Mouse (Mus musculus): ENCODE data around the gene Inf2. TPM values are rescaled to one million over a fixed set of nuclear protein-coding genes. Genes with fewer than 3 reads are reported as not detected.

The Inf2 gene
- total and polyA plus RNA-seq, 3 experiments = 13.9 to 131 (median 36.6) TPM

DNA sequence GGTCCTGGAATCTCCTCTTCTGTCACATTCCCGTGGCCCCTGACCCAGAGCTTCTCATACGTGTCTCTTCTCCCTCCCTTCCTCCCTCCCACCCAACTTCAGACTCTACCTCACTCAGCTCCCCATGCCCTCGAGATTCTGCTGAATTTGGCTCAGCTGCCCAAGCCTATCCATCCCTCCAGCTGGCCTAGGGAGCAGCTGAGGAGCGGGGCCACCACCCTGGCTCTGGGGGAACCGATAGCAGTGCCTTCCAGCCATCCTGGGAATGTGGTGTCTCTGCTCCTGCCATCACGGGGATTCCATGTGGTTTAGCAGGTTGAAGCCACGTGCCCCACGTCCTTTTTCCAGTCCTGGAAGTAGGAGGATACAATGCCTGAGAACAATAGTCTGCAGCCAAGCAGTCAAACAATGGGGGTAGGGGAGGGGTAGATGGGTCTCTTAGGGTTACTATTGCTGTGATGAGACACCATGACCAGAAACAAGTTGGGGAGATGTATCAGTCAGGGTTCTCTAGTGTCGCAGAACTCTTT is 32.0 kb upstream of the Inf2 start:
- Histone ChIP-seq H3K9ac (ENCODE audit: insufficient read depth, low read depth) (no peak overlapping the region), H3K4me1 (ENCODE audit: control insufficient read depth in 1 of 2, insufficient read depth in 2 of 2) (peaks cover 9 to 42% of the 10 kb centered on the region in 2 experiments), H3K27ac (ENCODE audit: insufficient read depth, low read depth) (no peak overlapping the region), H3K79me2 (replicated peaks; ENCODE audit: control insufficient read depth, extremely low read depth, insufficient read depth, poor library complexity, severe bottlenecking) (no peaks in the 10 kb centered on the region), H3K27me3 (replicated peaks) (no peaks in the 10 kb centered on the region), H3K36me3 (replicated peaks in 1 of 2; ENCODE audit: control insufficient read depth in 1 of 2, insufficient read depth in 1 of 2, low read length in 1 of 2) (no peaks in the 10 kb centered on the region), H3K9me3 (replicated peaks; ENCODE audit: low read length) (no peaks in the 10 kb centered on the region), H3K4me2 (ENCODE audit: insufficient read depth, low read depth, poor library complexity, severe bottlenecking) (no peak overlapping the region), H3K4me3 (replicated peaks in 1 of 3; ENCODE audit: low read depth in 2 of 3, low read length in 2 of 3, poor library complexity in 1 of 3) (no peak overlapping the region)
- TF ChIP-seq TCF12 (IDR thresholded peaks at IDR 0.05; ENCODE audit: low read depth, low read length) = no peak
- TF ChIP-seq MAZ (IDR thresholded peaks at IDR 0.05; ENCODE audit: low read depth, low read length) = no peak
- TF ChIP-seq EP300 (IDR thresholded peaks at IDR 0.05; ENCODE audit: low read length) = no peak
- TF ChIP-seq ELF1 (IDR thresholded peaks at IDR 0.05; ENCODE audit: low read depth, low read length) = no peak
- no peak for TF ChIP-seq MXI1 (IDR thresholded peaks at IDR 0.05; ENCODE audit: low read depth, low read length)
- TF ChIP-seq IRF4 (IDR thresholded peaks at IDR 0.05; ENCODE audit: low read depth, low read length) = no peak
- DNase-seq (ENCODE audit: extremely low read depth) = no peak
- dilution Hi-C loops (cut with MboI; ENCODE audit: extremely low pct_ligation_motif_present, extremely low pct_unique_long_range_greater_than_20kb, low sequenced_read_pairs) (no loop called here), in situ Hi-C loops (cut with MboI; ENCODE audit: low pct_ligation_motif_present, low pct_unique_long_range_greater_than_20kb, low sequenced_read_pairs) (loop anchor here (10.0 kb wide), 1 partner anchor 148 kb away; no protein-coding TSS in a partner anchor)

DNA sequence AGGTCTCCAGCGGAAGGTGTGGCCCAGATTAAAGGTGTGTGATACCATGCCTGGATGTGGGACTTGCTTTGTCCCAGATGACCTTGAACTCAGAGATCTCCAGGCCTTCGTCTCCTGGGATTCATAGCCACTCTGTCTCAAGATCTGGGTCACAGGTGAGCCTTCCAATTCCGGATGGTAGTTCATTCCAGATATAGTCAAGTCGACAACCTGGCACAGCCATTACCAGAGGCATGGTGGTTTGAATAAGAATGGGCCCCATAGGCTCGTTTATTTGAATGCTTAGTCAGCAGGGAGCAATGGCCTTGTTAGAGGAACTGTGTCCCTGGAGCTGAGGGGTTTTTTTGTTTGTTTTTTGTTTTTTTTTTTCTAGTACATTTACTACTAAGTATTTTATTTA is 31.4 kb upstream of the Inf2 start:
- Histone ChIP-seq H3K79me2 (replicated peaks; ENCODE audit: control insufficient read depth, extremely low read depth, insufficient read depth, poor library complexity, severe bottlenecking) (no peaks in the 10 kb centered on the region), H3K36me3 (replicated peaks in 1 of 2; ENCODE audit: control insufficient read depth in 1 of 2, insufficient read depth in 1 of 2, low read length in 1 of 2) (no peaks in the 10 kb centered on the region), H3K4me2 (ENCODE audit: insufficient read depth, low read depth, poor library complexity, severe bottlenecking) (no peak overlapping the region), H3K27me3 (replicated peaks) (no peaks in the 10 kb centered on the region), H3K9ac (ENCODE audit: insufficient read depth, low read depth) (no peak overlapping the region), H3K27ac (ENCODE audit: insufficient read depth, low read depth) (no peak overlapping the region), H3K9me3 (replicated peaks; ENCODE audit: low read length) (no peaks in the 10 kb centered on the region), H3K4me1 (ENCODE audit: control insufficient read depth in 1 of 2, insufficient read depth in 2 of 2) (peaks cover 9 to 40% of the 10 kb centered on the region in 2 experiments), H3K4me3 (replicated peaks in 1 of 3; ENCODE audit: low read depth in 2 of 3, low read length in 2 of 3, poor library complexity in 1 of 3) (no peak overlapping the region)
- TF ChIP-seq ZMIZ1 (IDR thresholded peaks at IDR 0.05; ENCODE audit: low read depth, low read length) (no peak), SIN3A (IDR thresholded peaks at IDR 0.05; ENCODE audit: low read length) (no peak), MAFK (IDR thresholded peaks at IDR 0.05; ENCODE audit: insufficient replicate concordance, low read length) (peak; percentile 25; the same call in 1 of the 2 replicates)
- in situ Hi-C loops (cut with MboI; ENCODE audit: low pct_ligation_motif_present, low pct_unique_long_range_greater_than_20kb, low sequenced_read_pairs) (loop anchor here (10.0 kb wide), 1 partner anchor 148 kb away; no protein-coding TSS in a partner anchor), dilution Hi-C loops (cut with MboI; ENCODE audit: extremely low pct_ligation_motif_present, extremely low pct_unique_long_range_greater_than_20kb, low sequenced_read_pairs) (no loop called here)
- no peak for DNase-seq (ENCODE audit: extremely low read depth)

DNA sequence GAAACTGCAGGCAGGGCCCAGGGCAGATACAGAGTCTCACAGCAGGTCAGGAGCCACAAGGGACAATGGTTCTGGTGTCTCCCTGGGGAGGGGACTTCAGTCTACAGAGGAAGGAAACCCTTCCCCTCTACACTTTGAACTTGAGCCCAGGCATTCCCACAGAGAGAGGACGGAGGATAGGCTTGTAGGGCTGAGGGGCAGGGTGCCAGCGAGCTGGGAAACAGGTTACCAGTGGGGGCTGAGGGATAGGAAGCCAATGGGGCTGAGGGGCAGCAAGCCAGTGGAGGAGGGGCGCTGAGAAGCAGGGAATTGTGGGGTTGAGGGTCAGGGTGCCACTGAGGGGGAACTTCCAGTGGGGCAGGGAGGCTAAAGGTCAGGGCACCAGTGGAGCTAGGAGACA is 29.4 kb upstream of the Inf2 start:
- DNase-seq (ENCODE audit: extremely low read depth) = no peak
- Histone ChIP-seq H3K27me3 (replicated peaks) (no peaks in the 10 kb centered on the region), H3K79me2 (replicated peaks; ENCODE audit: control insufficient read depth, extremely low read depth, insufficient read depth, poor library complexity, severe bottlenecking) (no peaks in the 10 kb centered on the region), H3K27ac (ENCODE audit: insufficient read depth, low read depth) (no peak overlapping the region), H3K4me3 (replicated peaks in 1 of 3; ENCODE audit: low read depth in 2 of 3, low read length in 2 of 3, poor library complexity in 1 of 3) (no peak overlapping the region), H3K4me1 (ENCODE audit: control insufficient read depth in 1 of 2, insufficient read depth in 2 of 2) (peaks cover 4 to 45% of the 10 kb centered on the region in 2 experiments), H3K4me2 (ENCODE audit: insufficient read depth, low read depth, poor library complexity, severe bottlenecking) (no peak overlapping the region), H3K9me3 (replicated peaks; ENCODE audit: low read length) (no peaks in the 10 kb centered on the region), H3K9ac (ENCODE audit: insufficient read depth, low read depth) (no peak overlapping the region), H3K36me3 (replicated peaks in 1 of 2; ENCODE audit: control insufficient read depth in 1 of 2, insufficient read depth in 1 of 2, low read length in 1 of 2) (no peaks in the 10 kb centered on the region)
- dilution Hi-C loops (cut with MboI; ENCODE audit: extremely low pct_ligation_motif_present, extremely low pct_unique_long_range_greater_than_20kb, low sequenced_read_pairs) = no loop called here
- TF ChIP-seq ZMIZ1 (IDR thresholded peaks at IDR 0.05; ENCODE audit: low read depth, low read length) (no peak), ZC3H11A (IDR thresholded peaks at IDR 0.05; ENCODE audit: low read depth, low read length) (no peak), E2F4 (IDR thresholded peaks at IDR 0.05; ENCODE audit: insufficient replicate concordance, low read depth, low read length) (no peak), HCFC1 (IDR thresholded peaks at IDR 0.05; ENCODE audit: low read depth, low read length) (no peak), POLR2A (IDR thresholded peaks at IDR 0.05; ENCODE audit: low read depth, low read length) (no peak), CTCF (conservative IDR thresholded peaks at IDR 0.05 in 1 of 2, IDR thresholded peaks at IDR 0.05 in 1 of 2; ENCODE audit: low read depth in 2 of 2, low read length in 2 of 2) (no peak), SMC3 (IDR thresholded peaks at IDR 0.05; ENCODE audit: low read depth, low read length) (no peak), BHLHE40 (IDR thresholded peaks at IDR 0.05; ENCODE audit: low read depth, low read length) (no peak), POLR2AphosphoS2 (IDR thresholded peaks at IDR 0.05; ENCODE audit: low read depth, low read length) (no peak), SIN3A (IDR thresholded peaks at IDR 0.05; ENCODE audit: low read length) (no peak), MXI1 (IDR thresholded peaks at IDR 0.05; ENCODE audit: low read depth, low read length) (no peak), MYC (IDR thresholded peaks at IDR 0.05; ENCODE audit: low read depth, low read length) (no peak), CHD2 (IDR thresholded peaks at IDR 0.05; ENCODE audit: low read length) (no peak), MAZ (IDR thresholded peaks at IDR 0.05; ENCODE audit: low read depth, low read length) (no peak), RAD21 (IDR thresholded peaks at IDR 0.05; ENCODE audit: low read depth, low read length) (no peak), EP300 (IDR thresholded peaks at IDR 0.05; ENCODE audit: low read length) (no peak), JUND (conservative IDR thresholded peaks at IDR 0.05; ENCODE audit: low read depth, low read length) (no peak)
- in situ Hi-C loops (cut with MboI; ENCODE audit: low pct_ligation_motif_present, low pct_unique_long_range_greater_than_20kb, low sequenced_read_pairs) = loop anchor here (10.0 kb wide), 1 partner anchor 146 kb away; no protein-coding TSS in a partner anchor

Data from CH12.LX (cell line).